Mouse (Mus musculus): ENCODE measurements around the gene Dusp28. TPM values are rescaled to one million over a fixed set of nuclear protein-coding genes. Genes with fewer than 3 reads are reported as not detected.

Gene Dusp28
- total and polyA plus RNA-seq, 3 experiments = 3.6 to 4.6 (median 3.6) TPM

- TF ChIP-seq E2F4 (IDR thresholded peaks at IDR 0.05; ENCODE audit: insufficient replicate concordance, low read depth, low read length) (no peak), SIN3A (IDR thresholded peaks at IDR 0.05; ENCODE audit: low read length) (no peak)
- no peak overlapping the region for H3K4me3 ChIP-seq (replicated peaks in 1 of 3; ENCODE audit: low read depth in 2 of 3, low read length in 2 of 3, poor library complexity in 1 of 3)
- no peaks in the 10 kb centered on the region for H3K79me2 ChIP-seq (replicated peaks; ENCODE audit: control insufficient read depth, extremely low read depth, insufficient read depth, poor library complexity, severe bottlenecking)
- H3K4me1 ChIP-seq (ENCODE audit: control insufficient read depth in 1 of 2, insufficient read depth in 2 of 2) = no peaks in the 10 kb centered on the region
- peaks cover 95% of the 10 kb centered on the region for H3K27me3 ChIP-seq (replicated peaks)
- peaks cover 6% of the 10 kb centered on the region for H3K9me3 ChIP-seq (replicated peaks; ENCODE audit: low read length)
- no peak for DNase-seq (ENCODE audit: extremely low read depth)
- H3K4me2 ChIP-seq (ENCODE audit: insufficient read depth, low read depth, poor library complexity, severe bottlenecking) = no peak overlapping the region
- no peak overlapping the region for H3K27ac ChIP-seq (ENCODE audit: insufficient read depth, low read depth)
- no peaks in the 10 kb centered on the region for H3K36me3 ChIP-seq (replicated peaks in 1 of 2; ENCODE audit: control insufficient read depth in 1 of 2, insufficient read depth in 1 of 2, low read length in 1 of 2)
- dilution Hi-C loops (cut with MboI; ENCODE audit: extremely low pct_ligation_motif_present, extremely low pct_unique_long_range_greater_than_20kb, low sequenced_read_pairs) (no loop called here), in situ Hi-C loops (cut with MboI; ENCODE audit: low pct_ligation_motif_present, low pct_unique_long_range_greater_than_20kb, low sequenced_read_pairs) (no loop called here)
- no peak overlapping the region for H3K9ac ChIP-seq (ENCODE audit: insufficient read depth, low read depth)
These were observed 31.2 kb upstream of the Dusp28 start for GRCm38 (mm10) chr1:92875360-92876111.

DNA sequence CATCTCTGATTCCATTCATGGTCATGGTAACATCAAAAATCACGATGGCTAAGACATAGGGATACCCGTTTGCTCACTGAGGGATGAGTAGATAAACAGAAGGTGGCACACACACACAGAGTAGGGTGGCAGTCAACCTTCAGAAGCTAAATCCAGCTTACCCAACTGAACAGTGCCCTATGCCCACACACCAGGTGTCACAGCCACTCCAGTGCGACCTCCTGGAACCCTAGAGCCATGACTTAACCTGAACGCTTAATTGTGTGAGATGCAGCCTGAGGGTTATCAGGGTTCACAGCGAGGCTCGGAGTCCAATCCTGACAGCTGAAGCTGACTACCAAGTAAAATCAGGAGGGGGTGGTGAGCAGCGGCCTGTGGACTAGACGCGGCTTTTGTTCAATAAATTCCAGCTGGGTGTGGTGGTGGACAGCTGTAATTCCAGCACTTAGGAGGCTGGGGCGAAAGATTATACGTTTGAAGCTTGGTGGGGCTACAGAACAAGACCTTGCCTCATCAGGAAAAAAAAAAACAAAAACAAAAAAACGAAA is 29.3 kb upstream of the Dusp28 start:
- Histone ChIP-seq H3K27ac (ENCODE audit: insufficient read depth, low read depth) (no peak overlapping the region), H3K9ac (ENCODE audit: insufficient read depth, low read depth) (no peak overlapping the region), H3K36me3 (replicated peaks in 1 of 2; ENCODE audit: control insufficient read depth in 1 of 2, insufficient read depth in 1 of 2, low read length in 1 of 2) (no peaks in the 10 kb centered on the region), H3K79me2 (replicated peaks; ENCODE audit: control insufficient read depth, extremely low read depth, insufficient read depth, poor library complexity, severe bottlenecking) (no peaks in the 10 kb centered on the region), H3K4me2 (ENCODE audit: insufficient read depth, low read depth, poor library complexity, severe bottlenecking) (no peak overlapping the region), H3K9me3 (replicated peaks; ENCODE audit: low read length) (peaks cover 6% of the 10 kb centered on the region), H3K4me1 (ENCODE audit: control insufficient read depth in 1 of 2, insufficient read depth in 2 of 2) (no peaks in the 10 kb centered on the region), H3K4me3 (replicated peaks in 1 of 3; ENCODE audit: low read depth in 2 of 3, low read length in 2 of 3, poor library complexity in 1 of 3) (no peak overlapping the region), H3K27me3 (replicated peaks) (peaks cover 95% of the 10 kb centered on the region)
- no peak for TF ChIP-seq HCFC1 (IDR thresholded peaks at IDR 0.05; ENCODE audit: low read depth, low read length)
- no peak for TF ChIP-seq UBTF (IDR thresholded peaks at IDR 0.05; ENCODE audit: low read depth, low read length)
- TF ChIP-seq TCF12 (IDR thresholded peaks at IDR 0.05; ENCODE audit: low read depth, low read length) = no peak
- TF ChIP-seq NELFE (IDR thresholded peaks at IDR 0.05; ENCODE audit: low read depth, low read length) = no peak
- TF ChIP-seq ZNF384 (IDR thresholded peaks at IDR 0.05; ENCODE audit: low read depth, low read length) = no peak
- TF ChIP-seq MAX (IDR thresholded peaks at IDR 0.05; ENCODE audit: low read length) = no peak
- TF ChIP-seq USF2 (conservative IDR thresholded peaks at IDR 0.05; ENCODE audit: low read depth, low read length) = no peak
- TF ChIP-seq EP300 (IDR thresholded peaks at IDR 0.05; ENCODE audit: low read length) = no peak
- TF ChIP-seq ELF1 (IDR thresholded peaks at IDR 0.05; ENCODE audit: low read depth, low read length) = no peak
- TF ChIP-seq MAFK (IDR thresholded peaks at IDR 0.05; ENCODE audit: insufficient replicate concordance, low read length) = no peak
- TF ChIP-seq MYC (IDR thresholded peaks at IDR 0.05; ENCODE audit: low read depth, low read length) = no peak
- TF ChIP-seq RAD21 (IDR thresholded peaks at IDR 0.05; ENCODE audit: low read depth, low read length) = no peak
- no peak for TF ChIP-seq ZC3H11A (IDR thresholded peaks at IDR 0.05; ENCODE audit: low read depth, low read length)
- TF ChIP-seq POLR2AphosphoS2 (IDR thresholded peaks at IDR 0.05; ENCODE audit: low read depth, low read length) = no peak
- DNase-seq (ENCODE audit: extremely low read depth) = no peak
- in situ Hi-C loops (cut with MboI; ENCODE audit: low pct_ligation_motif_present, low pct_unique_long_range_greater_than_20kb, low sequenced_read_pairs) (no loop called here), dilution Hi-C loops (cut with MboI; ENCODE audit: extremely low pct_ligation_motif_present, extremely low pct_unique_long_range_greater_than_20kb, low sequenced_read_pairs) (no loop called here)

All from CH12.LX (cell line).